Mouse (Mus musculus): ENCODE measurements around the gene Fgr. TPM values are rescaled to one million over a fixed set of nuclear protein-coding genes. Genes with fewer than 3 reads are reported as not detected.

Fgr gene
- total and polyA plus RNA-seq, 3 experiments: 0.05 TPM; not detected in 2

GRCm38 (mm10) chr4:132979186-132979585, 5.3 kb downstream of the Fgr start:
- TF ChIP-seq GATA1 (IDR thresholded peaks at IDR 0.05; ENCODE audit: borderline replicate concordance, low read length) (no peak), GATA2 (IDR thresholded peaks at IDR 0.05; ENCODE audit: borderline replicate concordance, low read depth, low read length) (no peak)
- Histone ChIP-seq H3K9me3 (replicated peaks) (no peaks in the 10 kb centered on the region), H3K27me3 (ENCODE audit: insufficient read depth, low read length) (peaks cover 67% of the 10 kb centered on the region), H3K4me3 (ENCODE audit: low read depth, low read length) (no peak overlapping the region), H3K36me3 (replicated peaks) (no peaks in the 10 kb centered on the region), H3K4me1 (ENCODE audit: insufficient read depth, low read depth, low read length) (peaks cover under 1% of the 10 kb centered on the region; the same call in 1 of the 2 replicates)
- no peak for DNase-seq (ENCODE audit: low spot score)
- no peak for ATAC-seq (ENCODE audit: extremely low read depth, insufficient number of reproducible peaks, low FRiP score, poor library complexity, severe bottlenecking)

- DNase-seq (ENCODE audit: low spot score) (no peak), ATAC-seq (ENCODE audit: extremely low read depth, insufficient number of reproducible peaks, low FRiP score, poor library complexity, severe bottlenecking) (no peak)
- Histone ChIP-seq H3K27me3 (ENCODE audit: insufficient read depth, low read length) (peaks cover 48% of the 10 kb centered on the region), H3K4me3 (ENCODE audit: low read depth, low read length) (no peak overlapping the region), H3K4me1 (ENCODE audit: insufficient read depth, low read depth, low read length) (no peaks in the 10 kb centered on the region), H3K36me3 (replicated peaks) (no peaks in the 10 kb centered on the region), H3K9me3 (replicated peaks) (no peaks in the 10 kb centered on the region)
- TF ChIP-seq GATA1 (IDR thresholded peaks at IDR 0.05; ENCODE audit: borderline replicate concordance, low read length) (no peak), CTCF (IDR thresholded peaks at IDR 0.05; ENCODE audit: low read depth, low read length) (no peak), POLR2AphosphoS5 (IDR thresholded peaks at IDR 0.05; ENCODE audit: insufficient replicate concordance, low read depth, low read length) (no peak), TAL1 (conservative IDR thresholded peaks at IDR 0.05; ENCODE audit: low read depth, low read length) (no peak), GATA2 (IDR thresholded peaks at IDR 0.05; ENCODE audit: borderline replicate concordance, low read depth, low read length) (no peak)
Measured at GRCm38 (mm10) chr4:132981621-132982020, 7.7 kb downstream of the Fgr start.

GRCm38 (mm10) chr4:132982999-132983398, 9.1 kb downstream of the Fgr start:
- H3K4me3 ChIP-seq (ENCODE audit: low read depth, low read length): no peak overlapping the region
- DNase-seq (ENCODE audit: low spot score) (no peak), ATAC-seq (ENCODE audit: extremely low read depth, insufficient number of reproducible peaks, low FRiP score, poor library complexity, severe bottlenecking) (no peak)
- H3K4me1 ChIP-seq (ENCODE audit: insufficient read depth, low read depth, low read length): no peaks in the 10 kb centered on the region
- H3K9me3 ChIP-seq (replicated peaks): no peaks in the 10 kb centered on the region
- H3K27me3 ChIP-seq (ENCODE audit: insufficient read depth, low read length): peaks cover 48% of the 10 kb centered on the region
- TF ChIP-seq TAL1 (conservative IDR thresholded peaks at IDR 0.05; ENCODE audit: low read depth, low read length) (no peak), GATA1 (IDR thresholded peaks at IDR 0.05; ENCODE audit: borderline replicate concordance, low read length) (no peak), POLR2AphosphoS5 (IDR thresholded peaks at IDR 0.05; ENCODE audit: insufficient replicate concordance, low read depth, low read length) (no peak), CTCF (IDR thresholded peaks at IDR 0.05; ENCODE audit: low read depth, low read length) (no peak), GATA2 (IDR thresholded peaks at IDR 0.05; ENCODE audit: borderline replicate concordance, low read depth, low read length) (no peak)
- no peaks in the 10 kb centered on the region for H3K36me3 ChIP-seq (replicated peaks)

- Histone ChIP-seq H3K27me3 (ENCODE audit: insufficient read depth, low read length) (peaks cover 47% of the 10 kb centered on the region), H3K4me3 (ENCODE audit: low read depth, low read length) (no peak overlapping the region), H3K9me3 (replicated peaks) (no peaks in the 10 kb centered on the region), H3K36me3 (replicated peaks) (no peaks in the 10 kb centered on the region), H3K4me1 (ENCODE audit: insufficient read depth, low read depth, low read length) (no peaks in the 10 kb centered on the region)
- TF ChIP-seq TAL1 (conservative IDR thresholded peaks at IDR 0.05; ENCODE audit: low read depth, low read length) (no peak), GATA2 (IDR thresholded peaks at IDR 0.05; ENCODE audit: borderline replicate concordance, low read depth, low read length) (no peak), CTCF (IDR thresholded peaks at IDR 0.05; ENCODE audit: low read depth, low read length) (no peak), GATA1 (IDR thresholded peaks at IDR 0.05; ENCODE audit: borderline replicate concordance, low read length) (no peak), POLR2AphosphoS5 (IDR thresholded peaks at IDR 0.05; ENCODE audit: insufficient replicate concordance, low read depth, low read length) (no peak)
- DNase-seq (ENCODE audit: low spot score) (no peak), ATAC-seq (ENCODE audit: extremely low read depth, insufficient number of reproducible peaks, low FRiP score, poor library complexity, severe bottlenecking) (no peak)
Measured at GRCm38 (mm10) chr4:132983664-132984512, 10.0 kb downstream of the Fgr start.

GRCm38 (mm10) chr4:132988581-132989355, 14.9 kb downstream of the Fgr start:
- ATAC-seq (ENCODE audit: extremely low read depth, insufficient number of reproducible peaks, low FRiP score, poor library complexity, severe bottlenecking) (no peak), DNase-seq (ENCODE audit: low spot score) (no peak)
- Histone ChIP-seq H3K4me1 (ENCODE audit: insufficient read depth, low read depth, low read length) (peaks cover 4% of the 10 kb centered on the region; the same call in 1 of the 2 replicates), H3K4me3 (ENCODE audit: low read depth, low read length) (no peak overlapping the region), H3K36me3 (replicated peaks) (no peaks in the 10 kb centered on the region), H3K27me3 (ENCODE audit: insufficient read depth, low read length) (peaks cover 40% of the 10 kb centered on the region), H3K9me3 (replicated peaks) (no peaks in the 10 kb centered on the region)
- TF ChIP-seq GATA1 (IDR thresholded peaks at IDR 0.05; ENCODE audit: borderline replicate concordance, low read length) (no peak), POLR2AphosphoS5 (IDR thresholded peaks at IDR 0.05; ENCODE audit: insufficient replicate concordance, low read depth, low read length) (no peak), TAL1 (conservative IDR thresholded peaks at IDR 0.05; ENCODE audit: low read depth, low read length) (no peak), GATA2 (IDR thresholded peaks at IDR 0.05; ENCODE audit: borderline replicate concordance, low read depth, low read length) (no peak), CTCF (IDR thresholded peaks at IDR 0.05; ENCODE audit: low read depth, low read length) (no peak)

GRCm38 (mm10) chr4:132993553-132993952, 19.7 kb downstream of the Fgr start:
- no peak for DNase-seq (ENCODE audit: low spot score)
- Histone ChIP-seq H3K9me3 (replicated peaks) (no peaks in the 10 kb centered on the region), H3K36me3 (replicated peaks) (no peaks in the 10 kb centered on the region), H3K4me1 (ENCODE audit: insufficient read depth, low read depth, low read length) (peaks cover 8% of the 10 kb centered on the region; the same call in 1 of the 2 replicates), H3K4me3 (ENCODE audit: low read depth, low read length) (no peak overlapping the region), H3K27me3 (ENCODE audit: insufficient read depth, low read length) (peaks cover 41% of the 10 kb centered on the region)
- TF ChIP-seq TAL1 (conservative IDR thresholded peaks at IDR 0.05; ENCODE audit: low read depth, low read length): no peak
- no peak for TF ChIP-seq GATA2 (IDR thresholded peaks at IDR 0.05; ENCODE audit: borderline replicate concordance, low read depth, low read length)
- no peak for ATAC-seq (ENCODE audit: extremely low read depth, insufficient number of reproducible peaks, low FRiP score, poor library complexity, severe bottlenecking)

Data from G1E (cell line).